Mouse (Mus musculus) adrenal gland, postnatal 36 days (tissue): Measurements from ENCODE around the gene Plekhm3. TPM values are rescaled to one million over a fixed set of nuclear protein-coding genes. Genes with fewer than 3 reads are reported as not detected.
"Not testable (repeated sequence)": the region's sequence is repeated elsewhere in the genome, so short reads cannot be mapped to it uniquely, and the experiment has no call there.

Source experiments
- DNase-seq, 2 experiments: peaks; one replicate each; pipeline ENCODE4 v3.0.0; 2021; ENCODE audit warnings: mixed read lengths in 1 of 2
- long read RNA-seq, 2 experiments: library from polyadenylated mRNA; stranded (forward); transcript quantifications; one replicate each; pipeline ENCODE4 v2.0.0; 2021; ENCODE audit warnings: borderline sequencing depth in 2 of 2
- total RNA-seq, 2 experiments: library from RNA; stranded (reverse); gene quantifications; 2 replicates each; pipeline ENCODE4 v1.2.3; 2021

Gene Plekhm3
- total RNA-seq, result 10 to 100 TPM; 15.1 to 26.7 TPM
- long read RNA-seq, experiment 1, full-length matches to known transcripts, result 1 of 4 reads
- long read RNA-seq, experiment 1, partial matches to known transcripts, result 0 of 4 reads
- long read RNA-seq, experiment 1, other reads (novel, unspliced or antisense), result 3 of 4 reads
- long read RNA-seq, experiment 2, partial matches to known transcripts, result 0 of 1 reads
- long read RNA-seq, experiment 2, other reads (novel, unspliced or antisense), result 1 of 1 reads

DNA sequence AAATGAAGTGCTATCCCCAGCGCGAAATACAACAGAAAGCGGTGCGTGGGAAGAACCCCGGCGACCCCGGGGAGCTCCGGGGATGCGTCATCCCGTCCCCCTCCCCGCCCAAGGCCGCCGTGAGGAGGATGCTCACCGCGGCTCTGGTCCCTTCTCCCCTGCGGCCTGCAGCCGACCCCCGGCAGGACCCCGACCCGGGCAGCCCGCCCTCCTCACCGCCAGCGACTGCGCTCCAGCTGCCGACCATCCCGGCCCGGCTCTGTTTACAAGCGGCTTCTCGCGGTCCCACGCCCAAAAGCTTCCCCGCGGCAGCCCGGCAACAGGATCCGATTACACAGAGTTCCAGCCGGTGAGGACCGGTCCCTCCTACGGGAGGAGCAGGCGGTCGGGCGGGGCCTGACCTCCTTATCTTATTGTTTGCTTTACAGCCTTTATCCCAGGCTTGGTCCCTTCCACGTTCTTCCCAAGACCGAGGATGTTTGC lies at the start of gene Plekhm3:
Gene Plekhm3 (minus strand): TSS at position 346 of the 483 bp plus-strand sequence.
- peak; percentile 88 for DNase-seq

- DNase-seq, result no peak
These were observed 49.0 kb upstream of the Plekhm3 start for GRCm38 (mm10) chr1:65005575-65005974.

- peak in 1 of 2 experiments; percentile 35 for DNase-seq
These were observed 47.9 kb upstream of the Plekhm3 start for GRCm38 (mm10) chr1:65004526-65004925.

- DNase-seq, result no peak
These were observed 36.6 kb upstream of the Plekhm3 start for GRCm38 (mm10) chr1:64993206-64993605.

- no peak for DNase-seq
These were observed 31.6 kb upstream of the Plekhm3 start for GRCm38 (mm10) chr1:64988176-64988575.

- peak; percentile 79 to 85 for DNase-seq
These were observed 29.5 kb upstream of the Plekhm3 start for GRCm38 (mm10) chr1:64986120-64986519.

- no peak for DNase-seq
These were observed 26.6 kb upstream of the Plekhm3 start for GRCm38 (mm10) chr1:64983247-64983646.

GRCm38 (mm10) chr1:64978321-64978799 lies 21.7 kb upstream of the Plekhm3 start:
- DNase-seq, result no peak

DNA sequence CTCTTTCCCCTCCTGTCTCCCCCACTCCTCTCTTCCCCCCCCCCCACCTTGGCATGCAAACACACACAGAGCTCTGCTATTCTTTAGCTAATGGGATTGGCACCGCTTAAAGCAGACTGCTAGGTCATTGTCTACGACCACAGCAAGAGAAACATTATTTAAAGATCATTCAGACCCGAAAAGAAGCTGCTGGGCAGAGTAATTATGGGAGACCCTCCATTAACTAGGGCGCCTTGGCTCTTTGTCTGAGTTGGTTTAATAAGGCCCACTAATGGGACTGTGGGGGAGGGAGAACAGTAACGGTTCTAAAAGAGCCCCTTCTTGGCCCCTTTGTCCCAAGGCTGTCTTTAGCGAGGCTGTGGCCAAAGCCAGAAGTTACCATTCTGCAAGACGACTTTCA lies 18.7 kb upstream of the Plekhm3 start:
- DNase-seq, result no peak

DNA sequence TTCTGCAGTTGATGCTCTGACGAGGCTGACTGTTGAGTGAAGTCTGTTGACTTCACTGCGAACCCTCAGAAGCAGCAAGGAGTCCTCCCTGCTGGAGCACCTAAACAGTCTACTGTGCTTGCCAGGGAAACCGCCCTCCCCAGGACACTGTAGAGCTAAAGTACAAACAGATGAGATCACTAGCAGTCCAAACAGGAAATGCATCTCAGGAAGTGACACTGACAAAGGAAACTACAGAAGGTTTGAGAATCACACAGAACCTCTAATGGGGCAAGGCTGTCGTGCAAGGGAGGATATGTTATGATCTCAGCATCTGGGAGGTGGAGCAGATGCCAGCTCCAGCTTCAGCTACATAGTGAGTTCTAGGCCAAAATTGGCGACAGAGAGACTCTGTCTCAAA lies 14.1 kb upstream of the Plekhm3 start:
- peak in 1 of 2 experiments; percentile 23 for DNase-seq

- no peak for DNase-seq
These were observed 431 bp upstream of the Plekhm3 start for GRCm38 (mm10) chr1:64957021-64957489.

- not testable (repeated sequence) for DNase-seq
These were observed 1.8 kb downstream of the Plekhm3 start for GRCm38 (mm10) chr1:64954786-64955185.

- DNase-seq, result no peak
These were observed 6.4 kb downstream of the Plekhm3 start for GRCm38 (mm10) chr1:64950271-64950670.

DNA sequence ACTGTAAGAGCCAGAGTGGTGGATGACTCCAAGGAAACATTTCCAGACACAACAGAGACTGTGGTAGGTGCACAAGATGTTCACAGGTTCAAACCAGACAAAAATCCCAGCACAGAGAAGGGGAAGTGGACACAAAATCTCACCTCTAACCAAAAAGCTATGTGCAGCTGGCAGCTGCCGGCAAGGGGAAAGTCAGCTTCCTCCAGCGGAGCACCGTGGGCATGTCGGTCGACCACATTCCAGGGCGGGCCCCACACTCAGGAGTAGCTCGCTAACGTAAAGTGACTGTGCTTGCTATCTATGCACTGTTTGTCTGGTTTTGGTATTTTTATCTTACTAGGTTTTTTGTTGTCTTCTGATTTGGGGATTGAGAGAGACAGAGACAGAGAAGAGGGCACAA lies 7.2 kb downstream of the Plekhm3 start:
- DNase-seq, result no peak

- DNase-seq, result peak; percentile 27 to 48
These were observed 10.5 kb downstream of the Plekhm3 start for GRCm38 (mm10) chr1:64946106-64946505.

- DNase-seq, result no peak
These were observed 11.3 kb downstream of the Plekhm3 start for GRCm38 (mm10) chr1:64945214-64945785.

- DNase-seq, result no peak
These were observed 11.9 kb downstream of the Plekhm3 start for GRCm38 (mm10) chr1:64944746-64945145.

DNA sequence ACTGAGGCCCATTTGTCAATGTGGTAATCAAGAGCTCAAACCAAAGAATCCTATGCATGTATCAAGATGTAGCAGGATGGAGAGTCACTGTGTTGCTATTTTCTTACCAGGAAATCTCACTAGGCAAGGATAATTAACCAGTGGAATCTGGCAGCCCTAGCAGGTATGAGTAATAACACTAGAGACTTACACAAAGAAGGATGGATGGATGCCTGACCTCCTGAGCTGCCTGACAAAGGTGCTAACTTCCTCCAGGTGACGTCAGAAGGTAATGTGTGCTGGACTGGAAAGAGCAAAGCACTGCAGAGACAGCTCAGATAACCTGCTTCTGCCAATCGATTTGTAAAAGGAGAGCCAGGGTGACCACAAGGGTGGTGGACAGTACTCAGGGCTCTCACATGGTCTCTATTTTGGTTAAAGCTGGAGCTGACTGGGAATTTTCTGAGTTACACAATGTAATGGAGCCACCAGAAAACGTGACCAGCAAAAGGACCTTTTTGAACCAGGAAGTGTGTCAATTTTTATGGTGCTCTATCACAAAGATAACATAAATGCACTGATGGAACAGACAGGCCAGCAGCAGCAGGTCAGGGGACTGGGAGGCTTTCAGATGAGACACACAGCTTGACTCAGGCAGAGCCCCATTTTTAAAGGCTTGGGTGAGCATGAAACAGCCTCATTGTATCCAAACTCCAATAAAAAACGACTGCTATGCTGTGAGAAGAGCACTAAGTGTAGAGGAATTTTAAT lies 14.4 kb downstream of the Plekhm3 start:
- DNase-seq, result no peak

- DNase-seq, result no peak
These were observed 17.7 kb downstream of the Plekhm3 start for GRCm38 (mm10) chr1:64938907-64939306.

DNA sequence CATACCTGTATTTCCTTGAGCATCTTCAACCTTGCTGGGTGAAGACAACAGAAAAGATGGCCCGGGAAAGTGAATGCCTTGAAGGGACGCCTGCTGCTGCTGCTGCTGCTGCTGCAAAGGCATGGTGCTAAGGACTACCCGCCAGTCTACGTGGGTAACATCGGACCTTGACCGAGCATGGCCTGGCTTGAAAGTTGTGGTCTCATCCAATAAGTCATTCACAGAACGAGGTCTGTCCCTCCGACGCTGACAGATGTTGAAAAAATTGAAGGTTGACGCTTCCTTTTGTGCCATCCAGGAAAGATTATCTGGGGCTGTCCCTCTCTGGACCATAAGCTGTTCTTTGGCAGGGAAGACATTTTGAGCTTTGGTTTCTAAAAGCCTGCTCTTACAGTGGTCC lies 18.9 kb downstream of the Plekhm3 start:
- DNase-seq, result peak; percentile 36 to 43

DNA sequence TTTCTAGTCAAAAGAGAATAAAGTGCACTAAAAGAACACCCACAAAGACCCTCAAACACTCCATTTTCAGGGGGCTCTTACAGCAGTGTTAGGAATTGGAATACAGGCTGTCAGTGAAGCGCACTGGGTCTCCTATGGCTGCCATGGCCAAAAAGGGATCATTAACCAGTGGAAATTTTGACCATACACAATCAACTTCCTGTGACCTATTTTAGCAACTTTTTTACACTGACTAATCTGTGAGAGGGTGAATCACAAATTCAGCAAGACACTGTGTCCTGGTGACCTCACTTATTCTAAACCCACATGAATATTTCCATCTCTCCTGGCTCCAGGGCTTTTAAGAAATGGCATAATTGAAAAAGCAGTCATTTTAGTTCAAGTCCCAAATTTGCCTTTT lies 23.7 kb downstream of the Plekhm3 start:
- no peak for DNase-seq

GRCm38 (mm10) chr1:64930124-64930523 lies 26.5 kb downstream of the Plekhm3 start:
- no peak for DNase-seq

DNA sequence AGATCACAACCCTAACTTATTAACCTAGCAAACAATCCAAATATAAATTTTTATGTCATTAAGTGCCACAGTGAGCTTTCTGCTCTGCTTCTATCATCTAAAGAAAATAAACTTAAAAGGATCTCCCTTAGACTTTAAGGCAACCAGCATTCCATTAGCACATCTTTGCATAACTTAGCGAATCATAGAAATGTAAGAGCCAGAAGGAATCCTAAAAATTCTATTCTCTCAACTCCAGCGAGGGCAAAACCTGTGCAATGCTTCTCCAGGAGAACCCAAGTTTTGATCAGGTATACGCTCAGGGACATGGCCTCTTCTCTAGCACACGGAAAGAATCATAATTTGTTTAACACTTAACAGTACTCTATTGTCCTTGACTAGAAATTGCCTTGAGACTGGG lies 27.0 kb downstream of the Plekhm3 start:
- DNase-seq, result no peak
